Mouse (Mus musculus): ENCODE measurements at regions not wholly inside any gene's neighbourhood (a gene's known extent, or its start where the extent isn't known, plus 50 kb on each side); places are given as distances from the start of the nearest gene placed in this dataset.

GRCm38 (mm10) chr1:71472691-71473090 lies 58.0 kb upstream of the Abca12 start:
- Histone ChIP-seq H3K36me3 (no peaks in the 10 kb centered on the region), H3K27me3 (replicated peaks) (no peaks in the 10 kb centered on the region), H3K4me1 (no peaks in the 10 kb centered on the region), H3K9me3 (no peaks in the 10 kb centered on the region), H3K9ac (no peak overlapping the region), H3K4me3 (replicated peaks) (no peak overlapping the region), H3K4me2 (no peak overlapping the region), H3K27ac (no peak overlapping the region)
- ATAC-seq (ENCODE audit: insufficient read depth, low FRiP score, low read depth), result no peak

GRCm38 (mm10) chr1:71483149-71483548 lies 68.4 kb upstream of the Abca12 start:
- 84% methylated on average over 4 of the region's 4 CpGs for WGBS

DNA sequence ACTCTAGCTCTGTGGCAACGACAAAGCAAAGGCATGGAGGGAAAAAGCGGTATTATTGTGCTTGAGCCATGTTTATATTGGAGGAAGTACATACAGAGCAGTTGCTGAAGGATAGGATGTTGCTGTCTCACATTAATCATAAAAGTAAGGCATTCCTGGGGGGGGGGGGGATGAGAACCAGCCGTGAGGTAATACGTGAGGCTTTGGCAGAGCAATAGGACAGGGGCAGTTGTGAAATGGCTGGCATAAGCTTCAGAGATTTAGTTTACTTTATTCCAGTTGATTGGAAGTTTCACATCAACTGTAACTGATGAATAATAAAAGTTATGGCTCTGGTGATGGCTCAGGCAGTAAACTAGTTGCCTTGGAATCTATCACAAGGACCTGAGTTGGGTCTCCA lies 62.4 kb upstream of the Atic start:
- Histone ChIP-seq H3K36me3 (no peaks in the 10 kb centered on the region), H3K9ac (no peak overlapping the region), H3K27ac (no peak overlapping the region), H3K9me3 (no peaks in the 10 kb centered on the region), H3K4me1 (no peaks in the 10 kb centered on the region), H3K27me3 (replicated peaks) (no peaks in the 10 kb centered on the region), H3K4me2 (no peak overlapping the region), H3K4me3 (replicated peaks) (no peak overlapping the region)
- WGBS, result 59% methylated on average over 4 of the region's 4 CpGs
- ATAC-seq (ENCODE audit: insufficient read depth, low FRiP score, low read depth), result no peak

More at GRCm38 (mm10) chr1:71483149-71483548, 68.4 kb upstream of the Abca12 start:
- Histone ChIP-seq H3K36me3 (no peaks in the 10 kb centered on the region), H3K9me3 (no peaks in the 10 kb centered on the region), H3K27ac (no peak overlapping the region), H3K4me3 (replicated peaks) (no peak overlapping the region), H3K4me2 (no peak overlapping the region), H3K9ac (no peak overlapping the region), H3K27me3 (replicated peaks) (no peaks in the 10 kb centered on the region), H3K4me1 (no peaks in the 10 kb centered on the region)
- ATAC-seq (ENCODE audit: insufficient read depth, low FRiP score, low read depth), result no peak

GRCm38 (mm10) chr1:71505898-71506297 lies 51.1 kb upstream of the Atic start:
- no peaks in the 10 kb centered on the region for H3K4me1 ChIP-seq
- no peak overlapping the region for H3K9ac ChIP-seq
- 7% methylated on average over 5 of the region's 5 CpGs for WGBS
- H3K4me2 ChIP-seq, result 0 out of 2 replicates have a peak overlapping the region, but pooled peaks have one; percentile 0
- no peaks in the 10 kb centered on the region for H3K27me3 ChIP-seq (replicated peaks)
- no peak overlapping the region for H3K27ac ChIP-seq
- no peaks in the 10 kb centered on the region for H3K9me3 ChIP-seq
- H3K36me3 ChIP-seq, result no peaks in the 10 kb centered on the region
- H3K4me3 ChIP-seq (replicated peaks), result no peak overlapping the region
- ATAC-seq (ENCODE audit: insufficient read depth, low FRiP score, low read depth), result no peak

- Histone ChIP-seq H3K4me1 (no peaks in the 10 kb centered on the region), H3K4me3 (replicated peaks) (no peak overlapping the region), H3K9me3 (no peaks in the 10 kb centered on the region), H3K9ac (no peak overlapping the region), H3K27ac (no peak overlapping the region), H3K27me3 (replicated peaks) (no peaks in the 10 kb centered on the region), H3K4me2 (no peak overlapping the region), H3K36me3 (no peaks in the 10 kb centered on the region)
- no peak for ATAC-seq (ENCODE audit: insufficient read depth, low FRiP score, low read depth)
- 61% methylated on average over 3 of the region's 3 CpGs for WGBS
Observed at GRCm38 (mm10) chr1:71506534-71506933, 50.4 kb upstream of the Atic start.
